In genomic region chr11:107358695-107359094, GRCm38 (mm10) we compare ENCODE assay signal across 13 mouse cellular contexts.
DNase-seq lines count a peak whose midpoint lies in the region; ATAC-seq and TF ChIP-seq lines count a peak whose summit lies in the region.
"Had no signal": no experiment of that assay in that cellular context is flagged by ENCODE, and none has a peak within 500 bp of the region (broad histone marks: within the 10 kb centered on the region; RNA-seq: fewer than 3 reads in every experiment).

No protein-coding gene starts in this region.

- no peaks in the 10 kb centered on the region for H3K36me3 ChIP-seq in lung, embryonic 16.5 days (ENCODE audit: control insufficient read depth, insufficient read depth, low read length)
- 0 out of 2 replicates have a peak, but pooled peaks cover 1% of the 10 kb centered on the region for H3K36me3 ChIP-seq in ES-E14 (ENCODE audit: control insufficient read depth, insufficient read depth, low read length, poor library complexity, severe bottlenecking)
- no peaks in the 10 kb centered on the region for H3K36me3 ChIP-seq in hindbrain, embryonic 16.5 days (ENCODE audit: control insufficient read depth, insufficient read depth, low read length)
- H3K36me3 ChIP-seq in forebrain, embryonic 13.5 days (ENCODE audit: poor library complexity, severe bottlenecking), result no peaks in the 10 kb centered on the region
- H3K36me3 ChIP-seq: forebrain, embryonic 15.5 days; intestine, embryonic 15.5 days had no signal

- WGBS in lung, embryonic 16.5 days, result 57% methylated on average over 5 of the region's 5 CpGs
- 45% methylated on average over 5 of the region's 5 CpGs for WGBS in hindbrain, embryonic 16.5 days
- 50% methylated on average over 5 of the region's 5 CpGs for WGBS in forebrain, embryonic 13.5 days

- peaks cover 2% of the 10 kb centered on the region; the same call in 1 of the 2 replicates for H3K4me1 ChIP-seq in lung, embryonic 16.5 days (replicated peaks; ENCODE audit: control insufficient read depth, insufficient read depth, low read length)
- peaks cover 34 to 35% of the 10 kb centered on the region in 2 experiments for H3K4me1 ChIP-seq in ES-E14 (ENCODE audit: control insufficient read depth in 2 of 2, insufficient read depth in 2 of 2, low read length in 2 of 2, poor library complexity in 1 of 2)
- peaks cover 13% of the 10 kb centered on the region for H3K4me1 ChIP-seq in hindbrain, embryonic 16.5 days (ENCODE audit: control insufficient read depth, insufficient read depth, low read depth, low read length)
- peaks cover 21% of the 10 kb centered on the region for H3K4me1 ChIP-seq in forebrain, embryonic 13.5 days

- H3K4me2 ChIP-seq in lung, embryonic 16.5 days (ENCODE audit: low read depth, low read length), result no peak overlapping the region
- H3K4me2 ChIP-seq in hindbrain, embryonic 16.5 days (ENCODE audit: low read length), result no peak overlapping the region
- no peak overlapping the region for H3K4me2 ChIP-seq in forebrain, embryonic 13.5 days
- H3K4me2 ChIP-seq: forebrain, embryonic 15.5 days; intestine, embryonic 15.5 days had no signal

- in situ Hi-C loops in ES-E14 (cut with MboI; ENCODE audit: low sequenced_read_pairs in 2 of 2, unreplicated experiment in 2 of 2), result no loop called here

- no peaks in the 10 kb centered on the region for H3K27me3 ChIP-seq in lung, embryonic 16.5 days (ENCODE audit: control insufficient read depth, insufficient read depth, low read depth, low read length)
- H3K27me3 ChIP-seq in hindbrain, embryonic 16.5 days (replicated peaks; ENCODE audit: control insufficient read depth, insufficient read depth, low read length), result no peaks in the 10 kb centered on the region
- no peaks in the 10 kb centered on the region for H3K27me3 ChIP-seq in forebrain, embryonic 13.5 days
- H3K27me3 ChIP-seq: forebrain, embryonic 15.5 days; intestine, embryonic 15.5 days had no signal

- DNase-seq in cerebellum, postnatal 36 days, result peak; percentile 17 to 34
- no peak for DNase-seq in cerebellum, adult 8-10 months
- DNase-seq in lung, adult 18-20 months, result no peak
- no peak for DNase-seq in ES-E14 (ENCODE audit: low read depth, low spot score)
- DNase-seq in kidney, adult 9 months, result no peak
- DNase-seq: adrenal gland, postnatal 25 days; gastrocnemius, postnatal 14 days had no signal

- H3K9ac ChIP-seq in lung, embryonic 16.5 days (ENCODE audit: low read length), result no peak overlapping the region
- H3K9ac ChIP-seq in ES-E14 (ENCODE audit: insufficient read depth, low read depth, low read length, poor library complexity, severe bottlenecking), result no peak overlapping the region
- no peak overlapping the region for H3K9ac ChIP-seq in hindbrain, embryonic 16.5 days (ENCODE audit: low read depth, low read length)
- H3K9ac ChIP-seq in forebrain, embryonic 13.5 days, result no peak overlapping the region
- H3K9ac ChIP-seq: forebrain, embryonic 15.5 days; intestine, embryonic 15.5 days had no signal

- H3K4me3 ChIP-seq in lung, embryonic 16.5 days (ENCODE audit: low read length), result no peak overlapping the region
- no peak overlapping the region for H3K4me3 ChIP-seq in ES-E14 (ENCODE audit: insufficient read depth in 1 of 2, low read depth in 1 of 2, low read length in 2 of 2, poor library complexity in 1 of 2, severe bottlenecking in 1 of 2)
- no peak overlapping the region for H3K4me3 ChIP-seq in hindbrain, embryonic 16.5 days (ENCODE audit: low read length)
- H3K4me3 ChIP-seq in forebrain, embryonic 13.5 days, result no peak overlapping the region
- H3K4me3 ChIP-seq: forebrain, embryonic 15.5 days; intestine, embryonic 15.5 days had no signal

- H3K9me3 ChIP-seq in lung, embryonic 16.5 days (ENCODE audit: control insufficient read depth, low read length), result no peaks in the 10 kb centered on the region
- H3K9me3 ChIP-seq in ES-E14 (ENCODE audit: control insufficient read depth, insufficient read depth, low read depth, low read length), result no peaks in the 10 kb centered on the region
- no peaks in the 10 kb centered on the region for H3K9me3 ChIP-seq in hindbrain, embryonic 16.5 days (ENCODE audit: control insufficient read depth, low read length)
- no peaks in the 10 kb centered on the region for H3K9me3 ChIP-seq in forebrain, embryonic 13.5 days (replicated peaks)
- H3K9me3 ChIP-seq: forebrain, embryonic 15.5 days; intestine, embryonic 15.5 days had no signal

- H3K27ac ChIP-seq in lung, embryonic 16.5 days (ENCODE audit: low read length), result peak overlapping the region; percentile 19; the same call in 1 of the 2 replicates
- peak overlapping the region; percentile 68; the same call in 1 of the 2 replicates for H3K27ac ChIP-seq in ES-E14 (ENCODE audit: insufficient read depth, low read depth, low read length, poor library complexity, severe bottlenecking)
- H3K27ac ChIP-seq in hindbrain, embryonic 16.5 days (ENCODE audit: low read depth, low read length), result no peak overlapping the region; the same call in 1 of the 2 replicates
- no peak overlapping the region for H3K27ac ChIP-seq in forebrain, embryonic 13.5 days
- H3K27ac ChIP-seq: forebrain, embryonic 15.5 days; intestine, embryonic 15.5 days; kidney, postnatal 0 days had no signal

- ATAC-seq in lung, embryonic 16.5 days (ENCODE audit: low read depth), result 0 out of 2 replicates have a peak, but pooled peaks have one; percentile 23
- peak; percentile 60; the same call in 1 of the 2 replicates for ATAC-seq in hindbrain, embryonic 16.5 days
- no peak for ATAC-seq in forebrain, embryonic 13.5 days
- ATAC-seq: forebrain, embryonic 15.5 days; intestine, embryonic 15.5 days had no signal

TF ChIP-seq in ES-E14, 5 proteins besides CTCF, POLR2A, EP300 and RAD21:
- TF ChIP-seq ZNF384 (IDR thresholded peaks at IDR 0.05; ENCODE audit: low read depth, low read length) (no peak), MAFK (IDR thresholded peaks at IDR 0.05; ENCODE audit: insufficient read depth, low read depth, low read length) (no peak), HCFC1 (IDR thresholded peaks at IDR 0.05; ENCODE audit: borderline replicate concordance, insufficient read depth, low read length) (no peak), ZC3H11A (IDR thresholded peaks at IDR 0.05; ENCODE audit: borderline replicate concordance, low read depth, low read length) (no peak), CHD2 (IDR thresholded peaks at IDR 0.05; ENCODE audit: low read depth, low read length) (no peak)
TF ChIP-seq in ES-E14: peak in this region for 0.

Comparison
In these comparisons a context has a peak if more than half of its experiments do, and no peak if none do; other contexts are left out.
1. DNase-seq: peak in cerebellum, postnatal 36 days (2 of 2); none in cerebellum, adult 8-10 months (single experiment), lung, adult 18-20 months (0 of 2), ES-E14 (single experiment) and kidney, adult 9 months (single experiment).
2. H3K27ac ChIP-seq: peak in lung, embryonic 16.5 days (single experiment) and ES-E14 (single experiment); none in hindbrain, embryonic 16.5 days (single experiment) and forebrain, embryonic 13.5 days (single experiment).